Mouse (Mus musculus): ENCODE measurements at regions not wholly inside any gene's neighbourhood (a gene's known extent, or its start where the extent isn't known, plus 50 kb on each side); places are given as distances from the start of the nearest gene placed in this dataset.

GRCm38 (mm10) chr12:97915026-97915425, 344.2 kb downstream of the Galc start:
- DNase-seq, result no peak

- DNase-seq, result no peak
Measured at GRCm38 (mm10) chr12:97912730-97913129, 346.5 kb downstream of the Galc start.

GRCm38 (mm10) chr12:97899266-97899665, 360.0 kb downstream of the Galc start:
- no peak for DNase-seq

GRCm38 (mm10) chr12:97898178-97898577, 361.1 kb downstream of the Galc start:
- DNase-seq, result no peak

- no peak for DNase-seq
Measured at GRCm38 (mm10) chr12:97895981-97896380, 363.3 kb downstream of the Galc start.

GRCm38 (mm10) chr12:97888801-97889455, 370.3 kb downstream of the Galc start:
- DNase-seq, result peak; percentile 7

GRCm38 (mm10) chr12:97888291-97888800, 370.9 kb downstream of the Galc start:
- no peak for DNase-seq

GRCm38 (mm10) chr12:97882439-97882838, 376.8 kb downstream of the Galc start:
- no peak for DNase-seq

GRCm38 (mm10) chr12:97872391-97872790, 386.9 kb downstream of the Galc start:
- DNase-seq, result peak; percentile 78

- no peak for DNase-seq
Measured at GRCm38 (mm10) chr12:97862921-97863320, 396.3 kb downstream of the Galc start.

- DNase-seq, result peak; percentile 73
Measured at GRCm38 (mm10) chr12:97836202-97836908, 422.9 kb downstream of the Galc start.

- DNase-seq, result no peak
Measured at GRCm38 (mm10) chr12:97793364-97794120, 465.7 kb downstream of the Galc start.

- DNase-seq, result no peak
Measured at GRCm38 (mm10) chr12:97783476-97783875, 475.8 kb downstream of the Galc start.

GRCm38 (mm10) chr12:97759116-97759515, 500.1 kb downstream of the Galc start:
- DNase-seq, result no peak

- no peak for DNase-seq
Measured at GRCm38 (mm10) chr12:97758624-97759023, 500.6 kb downstream of the Galc start.

- peak; percentile 35 for DNase-seq
Measured at GRCm38 (mm10) chr12:97750166-97750565, 509.1 kb downstream of the Galc start.

GRCm38 (mm10) chr12:97740927-97741326, 518.3 kb downstream of the Galc start:
- no peak for DNase-seq

GRCm38 (mm10) chr12:97732078-97732580, 527.1 kb downstream of the Galc start:
- DNase-seq, result no peak

GRCm38 (mm10) chr12:97720554-97720953, 538.7 kb downstream of the Galc start:
- no peak for DNase-seq

- no peak for DNase-seq
Measured at GRCm38 (mm10) chr12:97717812-97718211, 541.4 kb downstream of the Galc start.
